Mouse (Mus musculus) megakaryocyte, adult 5-6 weeks (primary cell): ENCODE results near the gene Auts2. TPM values are rescaled to one million over a fixed set of nuclear protein-coding genes. Genes with fewer than 3 reads are reported as not detected.

Experiments used
- ATAC-seq: 2 replicates; pipeline ENCODE4 v1.8.0; 2016; ENCODE audit warnings: mild to moderate bottlenecking, inconsistent platforms; ENCODE audit not compliant: poor library complexity, severe bottlenecking
- total RNA-seq, 2 experiments: library from RNA; stranded (forward) in 1 of 2; stranded (reverse) in 1 of 2; fragments of 153-499, 151-499 nt in 1 of 2; fragments of 221-1000, 200-1000 nt in 1 of 2; gene quantifications; 2 replicates each; pipeline versions ENCODE4 v1.2.3 to v1.2.4; 2015 to 2017

The Auts2 gene
- total RNA-seq, 2 experiments from 2014 or later = 0.42 to 1.1 TPM

DNA sequence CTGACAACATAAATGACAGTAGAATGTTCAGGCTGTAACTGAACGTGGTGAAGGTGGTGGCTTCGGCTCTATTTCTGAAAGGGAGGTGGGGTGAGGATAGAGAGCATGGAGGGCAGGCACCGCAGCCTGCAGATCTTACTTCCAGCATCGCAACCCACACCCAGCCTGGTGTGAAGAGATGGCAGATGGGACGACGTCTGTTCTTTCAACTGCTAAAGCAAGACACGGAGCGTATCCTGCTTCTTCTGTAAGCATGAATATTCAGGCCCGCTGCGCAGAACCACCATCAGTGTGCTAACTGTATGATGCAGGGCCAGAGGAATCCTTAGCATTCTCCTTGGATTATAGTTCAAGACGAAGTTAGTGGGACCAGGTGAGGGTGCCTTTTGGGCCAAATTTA lies 513.5 kb downstream of the Auts2 start:
- no peak for ATAC-seq

- ATAC-seq = no peak
Observed at GRCm38 (mm10) chr5:132029038-132029437, 514.1 kb downstream of the Auts2 start.

GRCm38 (mm10) chr5:132027859-132028498 lies 515.2 kb downstream of the Auts2 start:
- no peak for ATAC-seq

- ATAC-seq = no peak
Observed at GRCm38 (mm10) chr5:132013296-132013695, 529.8 kb downstream of the Auts2 start.

DNA sequence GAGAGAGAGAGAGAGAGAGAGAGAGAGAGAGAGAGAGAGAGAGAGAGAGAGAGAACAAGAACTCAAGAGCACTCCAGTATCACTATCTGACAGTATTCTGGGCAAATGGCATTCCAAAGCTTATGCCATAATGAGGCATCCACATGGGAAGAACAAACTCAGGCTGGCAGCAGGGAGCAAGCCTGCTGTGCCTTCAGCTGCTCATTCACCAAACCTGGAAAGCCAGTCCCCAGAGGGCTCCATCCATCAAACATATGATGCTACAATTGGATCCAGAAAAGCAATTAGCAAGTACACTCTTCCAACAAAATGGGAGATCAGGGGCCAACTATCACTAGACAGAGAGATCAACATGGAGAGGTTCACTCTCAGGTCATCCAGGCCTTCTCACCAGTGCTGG lies 531.3 kb downstream of the Auts2 start:
- ATAC-seq = no peak

DNA sequence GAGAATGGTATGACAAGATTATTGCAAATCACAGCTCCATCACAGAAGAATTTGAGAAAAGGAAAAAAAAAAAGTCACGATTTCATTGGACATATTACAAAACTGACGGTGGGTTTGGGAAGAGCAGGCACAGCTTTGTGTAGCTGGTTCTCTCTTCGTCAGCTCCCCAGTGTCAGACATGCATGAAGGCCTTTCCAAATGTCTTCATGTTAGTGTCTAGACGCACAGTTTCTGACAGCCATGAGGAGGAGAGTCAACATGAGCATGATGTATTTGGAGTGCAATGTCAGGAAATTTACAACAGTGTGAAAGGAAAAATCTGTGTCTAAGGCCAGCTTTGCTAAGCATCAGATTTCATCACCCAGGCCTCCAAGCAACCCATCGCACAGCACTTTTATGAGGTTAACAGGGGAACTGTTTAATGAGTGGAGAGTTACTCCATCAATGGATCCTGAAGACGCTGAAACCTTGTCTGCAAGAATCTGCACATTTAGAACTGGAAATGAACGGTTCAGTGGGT lies 534.4 kb downstream of the Auts2 start:
- ATAC-seq = no peak

DNA sequence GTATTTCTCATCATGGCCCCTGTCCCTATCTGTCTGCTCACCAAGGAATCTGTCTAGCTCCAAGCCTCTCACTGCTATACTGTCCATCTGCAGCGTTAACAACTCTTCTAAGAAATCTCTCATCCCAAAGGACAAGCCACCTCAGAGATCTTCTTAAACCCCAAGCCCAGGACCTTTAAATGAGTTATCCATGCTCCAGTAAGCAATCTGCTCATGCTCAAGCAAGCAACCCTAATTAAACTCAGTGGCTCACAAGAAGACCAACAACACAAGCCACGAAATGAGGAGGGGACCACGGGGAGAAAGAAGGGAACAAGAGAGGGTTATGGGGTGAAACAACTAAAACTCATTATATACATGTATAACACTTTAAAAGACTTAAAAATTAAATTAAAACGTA lies 535.2 kb downstream of the Auts2 start:
- ATAC-seq = no peak

DNA sequence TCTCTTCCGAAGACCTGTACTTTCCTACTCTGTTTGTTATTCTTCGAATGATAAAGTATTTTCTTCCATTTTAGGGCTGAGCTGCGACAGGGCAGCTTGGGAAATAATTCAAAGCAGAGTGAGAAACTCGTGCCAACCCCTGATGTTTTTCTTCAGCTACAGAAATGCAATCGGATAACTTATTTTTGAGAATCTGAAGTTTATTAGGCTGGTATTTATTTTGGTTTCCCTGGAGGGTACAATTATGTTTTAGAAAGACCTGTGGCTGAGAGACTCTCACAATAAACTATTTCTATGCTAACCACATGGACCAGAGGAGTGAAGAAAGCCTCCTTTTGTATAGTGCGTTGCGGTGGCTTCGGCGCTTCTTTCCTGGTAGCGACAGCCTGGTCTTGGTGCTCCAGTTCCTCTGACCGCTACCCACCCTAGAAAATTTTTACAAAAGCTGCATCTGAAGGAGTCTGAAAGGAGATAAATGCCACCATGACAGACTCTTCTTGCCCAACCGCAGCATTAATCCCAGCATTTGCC lies 550.4 kb downstream of the Auts2 start:
- no peak for ATAC-seq

DNA sequence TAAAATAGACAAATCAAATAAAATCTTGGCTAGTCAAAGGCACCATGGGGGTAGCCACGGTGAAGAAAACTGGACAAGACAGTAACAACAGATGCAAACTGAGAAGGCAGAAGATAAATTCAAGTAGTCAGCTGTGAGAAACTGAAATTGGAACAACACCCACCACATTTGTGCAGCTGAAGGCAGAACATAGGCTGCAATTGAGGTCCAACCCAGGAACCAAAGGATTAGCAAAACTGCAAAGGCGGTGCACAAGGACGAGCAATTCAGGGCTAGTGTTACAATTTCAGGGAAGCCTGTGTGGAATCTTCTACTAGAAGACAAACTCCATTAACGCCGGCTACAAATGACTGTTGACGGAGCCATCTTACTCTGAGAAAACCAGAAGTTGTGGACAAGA lies 550.9 kb downstream of the Auts2 start:
- ATAC-seq = no peak

DNA sequence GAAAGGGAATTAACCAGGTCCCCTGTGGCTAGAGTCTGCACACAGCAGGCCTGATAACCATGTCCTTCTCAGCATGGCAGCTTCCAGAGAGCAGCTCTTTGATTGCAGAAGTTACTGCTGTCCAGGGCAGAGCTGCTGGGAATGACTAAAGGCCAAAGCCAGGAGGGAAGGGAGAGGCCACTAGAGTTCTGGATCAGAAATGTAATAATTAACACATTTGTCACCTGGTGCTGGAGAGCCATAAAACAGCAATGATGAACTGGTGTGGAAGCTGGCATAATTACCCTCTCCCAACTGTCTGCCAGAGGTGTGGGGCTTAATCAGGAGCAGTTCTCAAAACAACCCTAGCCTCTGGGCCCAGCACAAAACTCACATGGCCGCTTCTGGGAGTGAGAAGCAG lies 552.6 kb downstream of the Auts2 start:
- ATAC-seq = no peak

- no peak for ATAC-seq
Observed at GRCm38 (mm10) chr5:131981451-131981850, 561.7 kb downstream of the Auts2 start.

DNA sequence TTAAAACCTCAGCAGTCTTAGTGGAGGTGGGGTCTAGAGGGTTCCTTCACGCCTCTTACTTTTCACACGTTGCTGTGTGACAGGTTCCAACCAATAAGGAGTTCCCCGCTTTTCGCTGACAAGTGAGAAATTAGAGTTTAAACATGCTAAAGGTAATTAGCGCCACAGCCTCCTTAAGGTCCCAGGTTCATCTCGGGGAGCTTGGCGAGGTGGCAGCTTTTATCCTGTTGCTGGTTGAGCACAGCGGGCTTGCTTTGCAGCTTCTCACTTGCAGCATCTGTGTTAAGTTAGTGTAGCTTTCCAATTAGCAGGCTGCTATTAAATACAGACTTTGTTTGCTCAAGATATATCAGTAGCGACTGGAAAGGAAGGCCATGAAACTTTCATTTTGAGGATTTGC lies 564.2 kb downstream of the Auts2 start:
- no peak for ATAC-seq

GRCm38 (mm10) chr5:131977497-131977896 lies 565.6 kb downstream of the Auts2 start:
- no peak for ATAC-seq

GRCm38 (mm10) chr5:131971901-131972300 lies 571.2 kb downstream of the Auts2 start:
- no peak for ATAC-seq

DNA sequence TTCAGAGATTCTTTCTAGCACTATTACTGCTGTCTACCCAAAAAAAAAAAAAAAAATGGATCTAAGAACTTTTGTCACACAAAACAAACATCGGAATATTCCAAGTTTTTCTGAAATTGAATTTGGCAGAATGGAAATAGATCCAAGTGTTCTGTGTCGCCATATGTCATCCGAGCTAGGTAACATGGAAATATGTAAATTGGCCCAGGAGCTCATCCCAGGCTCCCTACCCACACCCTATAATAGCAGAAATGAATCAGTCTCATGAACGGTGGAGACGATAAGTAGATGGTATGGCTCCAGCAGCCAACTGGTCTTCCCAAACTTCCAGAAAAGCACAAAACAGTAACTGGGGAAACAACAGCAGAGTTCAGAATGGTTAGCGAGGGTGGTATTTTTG lies 577.6 kb downstream of the Auts2 start:
- ATAC-seq = no peak

DNA sequence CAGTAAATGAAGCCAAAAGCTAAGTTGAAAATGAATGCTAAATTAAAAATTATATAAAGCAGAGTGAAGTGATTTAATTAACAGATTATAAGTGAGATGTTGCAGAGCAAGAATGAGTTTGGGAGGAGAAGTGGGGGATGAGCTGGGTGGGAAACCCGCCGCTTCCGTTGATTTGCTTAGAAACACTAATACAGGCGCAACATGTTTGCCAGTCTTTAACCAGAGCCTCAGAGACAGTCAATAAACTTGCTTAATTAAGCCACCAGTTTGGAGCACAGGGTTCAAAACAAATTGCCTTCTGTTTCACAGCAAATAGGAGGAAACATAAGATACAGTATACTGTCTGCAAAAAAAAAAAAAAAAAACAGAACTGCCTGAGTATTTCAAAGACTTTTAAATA lies 579.6 kb downstream of the Auts2 start:
- no peak for ATAC-seq

DNA sequence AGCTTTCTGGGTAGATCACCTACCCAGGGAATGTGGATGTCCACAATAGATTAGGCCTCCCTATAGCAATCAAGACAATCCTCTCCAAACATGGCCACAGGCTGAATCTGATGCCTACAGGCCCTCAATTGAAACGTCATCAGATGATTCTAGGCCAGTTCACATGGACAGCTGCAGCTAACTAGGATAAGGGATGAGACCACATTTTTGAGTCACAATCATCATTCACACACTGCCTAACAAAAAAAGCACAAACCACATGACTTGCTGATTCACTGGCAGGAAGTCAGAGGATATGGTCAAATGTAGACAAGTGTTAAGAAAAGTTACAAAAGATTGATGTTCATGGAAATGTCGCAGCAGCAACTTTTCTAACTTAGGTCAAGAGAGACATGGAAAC lies 581.3 kb downstream of the Auts2 start:
- no peak for ATAC-seq

DNA sequence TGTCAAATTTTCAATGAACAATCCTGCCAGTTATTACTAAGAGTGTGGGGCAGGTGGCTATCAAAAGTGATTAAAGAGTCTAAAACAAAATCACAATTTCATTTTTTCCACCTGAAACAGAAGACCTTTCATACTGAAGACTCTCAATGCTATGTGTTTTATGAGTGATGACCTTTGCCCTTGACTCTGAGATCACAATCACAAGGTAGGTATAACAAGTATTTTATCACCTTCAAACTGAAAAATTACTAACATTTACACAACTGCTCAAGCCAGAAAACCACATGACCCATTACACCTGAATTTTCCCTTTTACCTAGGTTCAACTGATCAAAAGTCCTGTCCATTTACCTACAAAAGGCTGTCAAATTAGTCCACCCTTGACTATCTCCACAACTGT lies 582.7 kb downstream of the Auts2 start:
- ATAC-seq = no peak

DNA sequence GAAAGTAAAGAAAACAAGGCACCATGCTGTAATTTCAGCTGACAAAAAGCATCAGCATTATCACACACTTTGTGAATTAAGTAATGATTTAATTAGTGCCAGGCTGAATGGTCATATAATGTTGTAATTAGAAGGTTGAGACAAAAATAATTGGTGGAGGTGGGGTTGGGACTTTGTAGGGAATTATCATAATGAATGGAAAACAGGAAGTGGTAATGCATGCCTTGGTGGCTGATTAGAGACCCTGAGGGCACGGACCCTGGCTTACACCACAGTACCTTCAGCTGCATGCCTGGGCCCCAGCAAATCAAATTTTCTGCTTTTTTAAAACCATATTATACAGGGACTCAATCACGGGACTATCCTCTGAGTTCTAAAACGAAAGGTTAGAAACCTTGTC lies 586.1 kb downstream of the Auts2 start:
- no peak for ATAC-seq

DNA sequence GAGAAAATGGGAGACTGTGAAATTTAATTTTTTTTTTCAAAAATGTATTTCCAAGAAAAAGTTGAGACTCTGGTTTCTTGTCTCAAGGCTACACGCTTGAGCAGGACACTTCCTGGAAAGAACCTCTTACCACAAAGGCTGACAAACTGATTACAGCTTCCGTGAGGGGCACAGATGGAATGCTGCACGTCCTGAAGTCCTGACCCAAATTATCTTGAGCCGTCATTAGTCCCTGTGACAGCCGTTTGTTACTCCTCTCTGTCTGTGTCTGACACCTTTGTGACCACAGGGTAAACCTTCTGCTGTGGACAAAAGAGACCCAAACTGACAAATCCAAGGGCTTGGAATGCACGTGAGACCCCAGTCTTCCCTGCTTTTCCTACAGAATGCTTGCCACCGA lies 587.1 kb downstream of the Auts2 start:
- no peak for ATAC-seq

- no peak for ATAC-seq
Observed at GRCm38 (mm10) chr5:131955227-131956016, 587.7 kb downstream of the Auts2 start.

- ATAC-seq = no peak
Observed at GRCm38 (mm10) chr5:131948571-131949151, 594.5 kb downstream of the Auts2 start.
